Mouse (Mus musculus): ENCODE measurements at regions not wholly inside any gene's neighbourhood (a gene's known extent, or its start where the extent isn't known, plus 50 kb on each side); places are given as distances from the start of the nearest gene placed in this dataset.

DNA sequence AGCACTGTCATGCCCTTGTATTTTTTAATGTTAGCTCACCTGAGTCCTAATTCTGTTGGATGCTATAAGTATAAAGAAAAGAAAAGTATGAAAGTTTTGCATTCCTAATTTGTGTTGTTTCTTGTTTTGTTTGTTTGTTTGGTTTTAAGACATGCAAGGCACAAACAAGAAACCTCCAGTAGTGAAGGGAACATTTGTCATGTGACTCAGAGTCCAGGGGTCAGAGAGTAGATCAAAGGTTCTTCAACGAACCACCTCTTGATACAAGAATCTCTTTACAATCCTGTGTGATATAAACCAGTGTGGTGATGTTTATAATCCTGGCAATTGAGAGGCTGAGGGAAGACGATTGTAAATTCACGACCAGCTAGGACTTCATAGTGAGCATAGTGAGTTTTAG lies 300.5 kb downstream of the Zfp619 start:
- WGBS = 42% methylated on average over 3 of the region's 3 CpGs

DNA sequence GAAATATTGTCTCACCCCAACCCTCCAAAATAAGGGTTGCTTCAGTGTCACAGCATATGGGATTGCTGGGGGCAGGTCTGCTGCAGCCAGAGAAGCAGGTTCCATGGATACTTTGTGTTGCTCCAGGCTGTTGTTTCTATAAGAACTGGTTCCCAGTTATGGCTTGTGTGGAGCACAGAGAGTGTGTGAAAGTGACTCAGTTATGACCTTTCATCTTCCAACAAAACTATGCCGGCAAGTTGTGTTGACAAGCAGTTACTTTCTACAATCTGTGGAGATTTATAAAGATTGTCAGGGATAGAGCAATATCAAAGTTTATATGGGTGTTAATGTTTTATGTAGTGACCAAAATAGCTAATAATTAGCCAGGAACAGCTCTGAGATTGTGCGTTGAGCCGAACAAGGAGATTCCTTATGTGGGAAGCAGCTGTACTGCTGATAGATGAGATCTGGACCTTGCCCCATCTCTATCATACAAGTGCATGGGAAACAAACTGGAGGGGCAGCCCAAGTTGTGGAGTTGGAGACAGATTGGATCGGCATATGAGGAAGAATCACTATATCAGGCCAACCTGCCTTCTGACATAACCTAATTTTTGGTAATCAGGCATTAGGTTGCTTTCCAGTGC lies 305.1 kb downstream of the Zfp619 start:
- Histone ChIP-seq H3K4me3 (ENCODE audit: insufficient read depth, low read depth, low read length) (no peak overlapping the region), H3K27ac (ENCODE audit: insufficient read depth, low read depth, low read length) (no peak overlapping the region), H3K36me3 (ENCODE audit: control insufficient read depth, insufficient read depth, low read length) (no peaks in the 10 kb centered on the region), H3K4me1 (ENCODE audit: control insufficient read depth, insufficient read depth, low read length) (peaks cover 3% of the 10 kb centered on the region; the same call in 1 of the 2 replicates), H3K27me3 (replicated peaks; ENCODE audit: control insufficient read depth, insufficient read depth, low read length) (no peaks in the 10 kb centered on the region)
- TF ChIP-seq POLR2A (IDR thresholded peaks at IDR 0.05; ENCODE audit: low read depth, low read length) = no peak
- TF ChIP-seq CTCF (conservative IDR thresholded peaks at IDR 0.05; ENCODE audit: insufficient read depth, insufficient read length, low read depth, low read length) = no peak
- WGBS = 49% methylated on average over 4 of the region's 4 CpGs
- DNase-seq = peak; percentile 16

More for the DNA sequence above, 300.5 kb downstream of the Zfp619 start:
- peak; percentile 63 for DNase-seq
- Histone ChIP-seq H3K27ac (ENCODE audit: insufficient read depth, low read depth, low read length) (no peak overlapping the region), H3K4me3 (ENCODE audit: insufficient read depth, low read depth, low read length) (no peak overlapping the region), H3K36me3 (ENCODE audit: control insufficient read depth, insufficient read depth, low read length) (no peaks in the 10 kb centered on the region), H3K4me1 (ENCODE audit: control insufficient read depth, insufficient read depth, low read length) (peaks cover 3% of the 10 kb centered on the region; the same call in 1 of the 2 replicates), H3K27me3 (replicated peaks; ENCODE audit: control insufficient read depth, insufficient read depth, low read length) (no peaks in the 10 kb centered on the region)
- TF ChIP-seq POLR2A (IDR thresholded peaks at IDR 0.05; ENCODE audit: low read depth, low read length) (no peak), CTCF (conservative IDR thresholded peaks at IDR 0.05; ENCODE audit: insufficient read depth, insufficient read length, low read depth, low read length) (no peak)

DNA sequence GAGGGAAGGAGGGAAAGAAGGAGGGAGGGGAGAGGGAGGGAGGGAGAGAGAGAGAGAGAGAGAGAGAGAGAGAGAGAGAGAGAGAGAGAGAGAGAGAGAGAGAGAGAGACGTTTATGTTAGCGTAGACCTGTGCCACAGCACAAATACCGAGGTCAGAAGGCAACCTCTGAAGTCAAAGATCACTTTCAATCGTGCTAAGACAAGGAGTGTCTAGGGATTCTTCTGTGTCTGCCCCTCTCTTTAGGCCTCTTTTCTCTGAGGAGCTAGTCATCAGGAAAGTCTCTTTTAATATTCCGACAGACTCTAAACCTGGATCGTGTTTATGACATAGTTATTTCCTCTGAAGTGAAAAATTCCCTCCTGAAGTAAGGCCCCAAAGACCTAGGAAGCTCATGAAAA lies 310.8 kb downstream of the Zfp619 start:
- Histone ChIP-seq H3K27me3 (replicated peaks; ENCODE audit: control insufficient read depth, insufficient read depth, low read length) (no peaks in the 10 kb centered on the region), H3K36me3 (ENCODE audit: control insufficient read depth, insufficient read depth, low read length) (no peaks in the 10 kb centered on the region), H3K4me3 (ENCODE audit: insufficient read depth, low read depth, low read length) (no peak overlapping the region), H3K4me1 (ENCODE audit: control insufficient read depth, insufficient read depth, low read length) (0 out of 2 replicates have a peak, but pooled peaks cover 3% of the 10 kb centered on the region), H3K27ac (ENCODE audit: insufficient read depth, low read depth, low read length) (no peak overlapping the region)
- no peak for DNase-seq
- TF ChIP-seq POLR2A (IDR thresholded peaks at IDR 0.05; ENCODE audit: low read depth, low read length) (no peak), CTCF (conservative IDR thresholded peaks at IDR 0.05; ENCODE audit: insufficient read depth, insufficient read length, low read depth, low read length) (no peak)
- WGBS = 24% methylated on average over 6 of the region's 6 CpGs

DNA sequence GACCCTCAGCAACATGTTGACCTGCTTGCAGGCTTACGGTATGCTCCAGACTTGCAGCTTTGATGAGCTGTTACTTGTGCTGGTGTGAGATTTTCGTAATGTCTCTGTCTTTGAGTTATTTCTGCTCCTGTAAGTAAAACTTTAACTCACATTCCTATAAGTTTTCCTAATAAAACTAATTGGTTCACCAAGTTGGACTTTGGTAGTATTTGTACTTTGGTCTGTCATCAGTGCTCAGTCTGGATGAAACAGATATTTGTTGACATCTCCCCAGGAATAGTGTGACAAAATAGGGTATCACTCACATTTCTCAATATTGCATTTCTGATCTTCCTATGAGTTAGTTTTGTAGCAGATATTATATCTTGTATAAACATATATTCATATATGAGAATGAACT lies 313.3 kb downstream of the Zfp619 start:
- H3K4me1 ChIP-seq (ENCODE audit: control insufficient read depth, insufficient read depth, low read length) = 0 out of 2 replicates have a peak, but pooled peaks cover 3% of the 10 kb centered on the region
- 57% methylated on average over 2 of the region's 2 CpGs for WGBS
- H3K27ac ChIP-seq (ENCODE audit: insufficient read depth, low read depth, low read length) = no peak overlapping the region
- H3K27me3 ChIP-seq (replicated peaks; ENCODE audit: control insufficient read depth, insufficient read depth, low read length) = no peaks in the 10 kb centered on the region
- peak; percentile 26 for DNase-seq
- no peak for TF ChIP-seq POLR2A (IDR thresholded peaks at IDR 0.05; ENCODE audit: low read depth, low read length)
- no peak for TF ChIP-seq CTCF (conservative IDR thresholded peaks at IDR 0.05; ENCODE audit: insufficient read depth, insufficient read length, low read depth, low read length)
- no peak overlapping the region for H3K4me3 ChIP-seq (ENCODE audit: insufficient read depth, low read depth, low read length)
- H3K36me3 ChIP-seq (ENCODE audit: control insufficient read depth, insufficient read depth, low read length) = no peaks in the 10 kb centered on the region

DNA sequence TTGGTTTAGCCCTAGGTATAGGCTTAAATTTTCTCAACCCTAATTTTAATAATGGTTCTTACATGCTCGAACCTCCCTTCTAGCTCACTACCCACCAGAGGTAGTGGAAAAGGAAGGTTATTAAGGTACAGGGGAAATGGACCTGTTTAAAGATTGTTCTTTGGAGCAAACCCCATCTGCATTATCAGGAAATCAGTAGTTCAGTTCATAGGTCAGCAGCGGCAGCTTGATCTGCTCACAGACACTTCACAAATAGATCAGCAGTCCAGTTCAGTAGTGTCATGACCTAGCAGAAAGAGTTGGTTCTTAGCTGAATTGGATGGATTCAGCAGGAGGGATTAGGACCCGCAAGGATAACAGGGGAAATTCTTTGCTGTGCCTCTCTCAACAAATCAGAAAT lies 324.4 kb downstream of the Zfp619 start:
- H3K4me3 ChIP-seq (ENCODE audit: insufficient read depth, low read depth, low read length) = no peak overlapping the region
- no peak overlapping the region for H3K27ac ChIP-seq (ENCODE audit: insufficient read depth, low read depth, low read length)
- no peak for DNase-seq
- H3K27me3 ChIP-seq (replicated peaks; ENCODE audit: control insufficient read depth, insufficient read depth, low read length) = no peaks in the 10 kb centered on the region
- H3K36me3 ChIP-seq (ENCODE audit: control insufficient read depth, insufficient read depth, low read length) = no peaks in the 10 kb centered on the region
- TF ChIP-seq POLR2A (IDR thresholded peaks at IDR 0.05; ENCODE audit: low read depth, low read length) = no peak
- TF ChIP-seq CTCF (conservative IDR thresholded peaks at IDR 0.05; ENCODE audit: insufficient read depth, insufficient read length, low read depth, low read length) = no peak
- H3K4me1 ChIP-seq (ENCODE audit: control insufficient read depth, insufficient read depth, low read length) = no peaks in the 10 kb centered on the region
- 74% methylated on average over 3 of the region's 3 CpGs for WGBS

DNA sequence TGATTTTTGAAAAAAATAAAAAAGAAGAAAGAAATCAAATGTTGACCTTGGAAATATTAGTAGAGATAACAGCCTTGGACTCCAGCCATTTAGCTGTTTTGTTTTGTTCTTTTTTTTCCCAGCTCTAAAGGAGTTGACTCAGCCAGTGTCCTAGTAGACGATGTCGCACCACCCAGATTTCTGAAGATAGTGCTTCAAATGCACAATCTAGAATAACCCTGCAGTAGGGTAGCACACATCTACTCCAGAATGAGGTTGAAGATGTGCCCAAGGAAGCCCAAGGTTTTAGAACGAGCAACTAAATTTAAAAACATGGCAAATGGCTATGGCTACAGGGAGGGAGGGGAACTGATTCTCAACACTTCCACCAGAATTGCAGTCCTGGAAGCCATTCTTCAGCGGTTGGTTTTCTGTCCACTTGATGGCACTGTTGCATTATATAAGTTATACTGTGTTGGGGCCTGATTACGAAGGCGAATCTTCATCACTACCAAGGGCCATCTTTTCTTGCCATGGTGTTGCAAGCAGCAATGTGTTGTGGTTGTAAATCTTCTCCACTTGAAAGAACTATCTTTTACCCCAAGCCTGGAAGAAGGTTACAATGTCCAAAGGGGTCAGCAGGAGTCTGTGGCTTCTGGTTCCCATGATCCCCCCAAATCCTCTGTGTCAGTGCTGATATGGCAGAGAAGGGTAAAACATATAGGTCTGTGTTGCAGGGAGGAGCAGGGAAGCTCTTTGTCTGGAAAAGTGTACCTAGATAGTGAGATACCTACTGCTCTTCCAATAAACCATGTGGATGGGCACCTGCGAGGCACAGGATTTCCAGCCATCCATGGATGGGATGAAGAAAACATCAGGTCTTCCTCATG lies 330.6 kb downstream of the Zfp619 start:
- no peaks in the 10 kb centered on the region for H3K4me1 ChIP-seq (ENCODE audit: control insufficient read depth, insufficient read depth, low read length)
- H3K36me3 ChIP-seq (ENCODE audit: control insufficient read depth, insufficient read depth, low read length) = no peaks in the 10 kb centered on the region
- peak; percentile 60 for TF ChIP-seq CTCF (conservative IDR thresholded peaks at IDR 0.05; ENCODE audit: insufficient read depth, insufficient read length, low read depth, low read length)
- no peak for TF ChIP-seq POLR2A (IDR thresholded peaks at IDR 0.05; ENCODE audit: low read depth, low read length)
- H3K27me3 ChIP-seq (replicated peaks; ENCODE audit: control insufficient read depth, insufficient read depth, low read length) = no peaks in the 10 kb centered on the region
- H3K27ac ChIP-seq (ENCODE audit: insufficient read depth, low read depth, low read length) = no peak overlapping the region
- DNase-seq = peak; percentile 68
- WGBS = 40% methylated on average over 7 of the region's 7 CpGs
- H3K4me3 ChIP-seq (ENCODE audit: insufficient read depth, low read depth, low read length) = no peak overlapping the region

DNA sequence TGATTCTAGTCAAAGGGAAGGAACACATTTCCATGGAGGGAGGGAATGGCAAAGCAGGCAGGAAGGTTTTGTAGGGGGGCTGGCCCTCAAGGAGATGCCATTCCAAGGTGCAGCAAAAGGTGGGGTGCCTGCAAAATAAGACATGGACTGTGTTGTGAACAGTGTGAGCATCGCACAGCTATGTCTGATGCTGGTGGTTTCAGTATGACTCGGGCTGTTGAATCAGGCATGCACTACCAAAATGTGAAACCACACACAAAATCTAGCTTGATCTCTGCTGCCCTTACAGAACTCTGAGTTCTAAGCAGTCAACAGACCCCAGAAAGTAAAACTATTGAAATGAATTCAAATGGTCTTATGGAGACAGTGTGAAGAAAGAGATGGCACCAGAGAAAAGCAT lies 339.7 kb downstream of the Zfp619 start:
- no peak for TF ChIP-seq POLR2A (IDR thresholded peaks at IDR 0.05; ENCODE audit: low read depth, low read length)
- TF ChIP-seq CTCF (conservative IDR thresholded peaks at IDR 0.05; ENCODE audit: insufficient read depth, insufficient read length, low read depth, low read length) = no peak
- Histone ChIP-seq H3K4me3 (ENCODE audit: insufficient read depth, low read depth, low read length) (no peak overlapping the region), H3K27ac (ENCODE audit: insufficient read depth, low read depth, low read length) (no peak overlapping the region), H3K4me1 (ENCODE audit: control insufficient read depth, insufficient read depth, low read length) (no peaks in the 10 kb centered on the region), H3K36me3 (ENCODE audit: control insufficient read depth, insufficient read depth, low read length) (no peaks in the 10 kb centered on the region), H3K27me3 (replicated peaks; ENCODE audit: control insufficient read depth, insufficient read depth, low read length) (no peaks in the 10 kb centered on the region)
- WGBS = 93% methylated on average over 2 of the region's 2 CpGs
- DNase-seq = no peak

All from kidney, adult 2 months (tissue).